Mouse (Mus musculus): ENCODE measurements around the gene Olfr1361.

Gene Olfr1361

GRCm38 (mm10) chr13:21663286-21663685 is at the start of gene Olfr1361:
Olfr1361 (minus strand) TSS chr13:21663386.
- DNase-seq (ENCODE audit: low spot score): no peak

GRCm38 (mm10) chr13:21711698-21712097 is 48.5 kb upstream of the Olfr1361 start:
- no peak for DNase-seq (ENCODE audit: low spot score)

- DNase-seq (ENCODE audit: low spot score): peak; percentile 80
These were observed 47.8 kb upstream of the Olfr1361 start for GRCm38 (mm10) chr13:21710821-21711525.

- peak; percentile 91 for DNase-seq (ENCODE audit: low spot score)
These were observed 47.0 kb upstream of the Olfr1361 start for GRCm38 (mm10) chr13:21710031-21710711.

GRCm38 (mm10) chr13:21706669-21707068 is 43.5 kb upstream of the Olfr1361 start:
- no peak for DNase-seq (ENCODE audit: low spot score)

- no peak for DNase-seq (ENCODE audit: low spot score)
These were observed 34.6 kb upstream of the Olfr1361 start, which contains the start of gene Olfr1359 for GRCm38 (mm10) chr13:21697811-21698210. Olfr1359 (plus strand) TSS chr13:21698111.

GRCm38 (mm10) chr13:21677305-21677704 is 14.1 kb upstream of the Olfr1361 start, which contains the start of gene Olfr1360:
Olfr1360 (minus strand) TSS chr13:21677405.
- no peak for DNase-seq (ENCODE audit: low spot score)

- DNase-seq (ENCODE audit: low spot score): no peak
These were observed 20.8 kb downstream of the Olfr1361 start, which contains the start of gene Olfr11 for GRCm38 (mm10) chr13:21642418-21642817. Olfr11 (minus strand) TSS chr13:21642518.

GRCm38 (mm10) chr13:21613922-21614321 is 49.3 kb downstream of the Olfr1361 start, which contains the start of gene Olfr1362:
Olfr1362 (minus strand) TSS chr13:21614022.
- DNase-seq (ENCODE audit: low spot score): no peak

Data from lung, postnatal 25 days (tissue).